ENCODE assay signal across 16 mouse cellular contexts in the genomic region with DNA sequence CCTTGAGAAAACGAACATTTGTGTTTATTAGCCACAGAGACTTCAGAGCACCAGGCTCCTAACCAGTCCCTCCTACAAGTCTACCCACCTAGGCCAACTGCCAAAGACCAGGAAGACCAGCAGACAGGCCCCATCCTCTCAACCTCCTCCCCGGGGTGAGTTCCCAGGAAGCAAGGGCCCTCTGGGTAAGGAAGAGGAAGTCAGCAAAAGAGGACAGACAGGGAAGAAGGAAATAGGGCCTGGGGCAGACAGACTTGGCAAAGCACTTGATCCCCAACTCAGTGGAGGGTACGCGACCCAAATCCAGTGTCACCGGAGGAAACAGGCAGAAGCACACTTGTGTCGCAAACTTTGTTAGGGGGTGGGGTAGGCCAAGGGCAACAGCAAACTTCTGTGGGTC. TPM values are rescaled to one million over a fixed set of nuclear protein-coding genes. Genes with fewer than 3 reads are reported as not detected.
A peak's percentile ranks its signal among the peaks of the same experiment; 100 is the strongest.
DNase-seq lines count a peak whose midpoint lies in the region; ATAC-seq and TF ChIP-seq lines count a peak whose summit lies in the region.
"Had no signal": no experiment of that assay in that cellular context is flagged by ENCODE, and none has a peak within 500 bp of the region (broad histone marks: within the 10 kb centered on the region; RNA-seq: fewer than 3 reads in every experiment).

No protein-coding gene starts in this region.

- WGBS in hindbrain, embryonic 12.5 days: 90% methylated on average over 6 of the region's 6 CpGs
- 90% methylated on average over 6 of the region's 6 CpGs for WGBS in midbrain, embryonic 13.5 days
- WGBS in intestine, embryonic 15.5 days: 90% methylated on average over 6 of the region's 6 CpGs
- 90% methylated on average over 6 of the region's 6 CpGs for WGBS in kidney, embryonic 16.5 days

- peak overlapping the region; percentile 73; the same call in 1 of the 2 replicates for H3K9ac ChIP-seq in hindbrain, embryonic 12.5 days
- H3K9ac ChIP-seq in midbrain, embryonic 13.5 days (replicated peaks): peak overlapping the region; percentile 88
- no peak overlapping the region for H3K9ac ChIP-seq in intestine, embryonic 15.5 days
- H3K9ac ChIP-seq in kidney, embryonic 16.5 days (replicated peaks; ENCODE audit: low read length): no peak overlapping the region
- H3K9ac ChIP-seq: liver, embryonic 15.5 days had no signal

- no peak for DNase-seq in retina, embryonic 14.5 days (ENCODE audit: low spot score)
- DNase-seq: adrenal gland, postnatal 36 days; cerebellum, adult 11-12 months; embryo, embryonic 11 days; heart, postnatal 4 days; kidney, postnatal 14 days; lung, postnatal 4 days had no signal

- no peak overlapping the region for H3K27ac ChIP-seq in brown adipose tissue, adult 24 weeks (replicated peaks; ENCODE audit: low read depth, low read length)
- peak overlapping the region; percentile 94; the same call in 1 of the 2 replicates for H3K27ac ChIP-seq in hindbrain, embryonic 12.5 days
- H3K27ac ChIP-seq in midbrain, embryonic 13.5 days: peak overlapping the region; percentile 93; the same call in 1 of the 2 replicates
- no peak overlapping the region for H3K27ac ChIP-seq in intestine, embryonic 15.5 days
- no peak overlapping the region for H3K27ac ChIP-seq in kidney, embryonic 16.5 days (ENCODE audit: low read length)
- H3K27ac ChIP-seq: liver, embryonic 15.5 days; stomach, postnatal 0 days had no signal

- no peaks in the 10 kb centered on the region for H3K9me3 ChIP-seq in E14TG2a.4 (ENCODE audit: low read length)
- H3K9me3 ChIP-seq in hindbrain, embryonic 12.5 days (replicated peaks): no peaks in the 10 kb centered on the region
- no peaks in the 10 kb centered on the region for H3K9me3 ChIP-seq in midbrain, embryonic 13.5 days
- H3K9me3 ChIP-seq in intestine, embryonic 15.5 days: no peaks in the 10 kb centered on the region
- no peaks in the 10 kb centered on the region for H3K9me3 ChIP-seq in kidney, embryonic 16.5 days (ENCODE audit: low read length)
- H3K9me3 ChIP-seq: liver, embryonic 15.5 days had no signal

- peaks cover 57% of the 10 kb centered on the region for H3K27me3 ChIP-seq in E14TG2a.4 (ENCODE audit: insufficient read depth, low read length)
- H3K27me3 ChIP-seq in hindbrain, embryonic 12.5 days: peaks cover 4% of the 10 kb centered on the region
- no peaks in the 10 kb centered on the region for H3K27me3 ChIP-seq in midbrain, embryonic 13.5 days
- H3K27me3 ChIP-seq in intestine, embryonic 15.5 days (replicated peaks): no peaks in the 10 kb centered on the region
- no peaks in the 10 kb centered on the region for H3K27me3 ChIP-seq in kidney, embryonic 16.5 days (ENCODE audit: insufficient read depth, low read length)

- peaks cover 35% of the 10 kb centered on the region for H3K36me3 ChIP-seq in E14TG2a.4 (ENCODE audit: insufficient read depth, low read length)
- 0 out of 2 replicates have a peak, but pooled peaks cover 6% of the 10 kb centered on the region for H3K36me3 ChIP-seq in hindbrain, embryonic 12.5 days
- peaks cover 4% of the 10 kb centered on the region; the same call in 1 of the 2 replicates for H3K36me3 ChIP-seq in midbrain, embryonic 13.5 days
- no peaks in the 10 kb centered on the region for H3K36me3 ChIP-seq in intestine, embryonic 15.5 days
- peaks cover 13% of the 10 kb centered on the region for H3K36me3 ChIP-seq in kidney, embryonic 16.5 days (ENCODE audit: insufficient read depth, low read length)

- no peak for TF ChIP-seq CTCF in E14TG2a.4 (conservative IDR thresholded peaks at IDR 0.05; ENCODE audit: low read length)

- peaks cover 72% of the 10 kb centered on the region for H3K4me1 ChIP-seq in E14TG2a.4 (replicated peaks; ENCODE audit: low read depth, low read length)
- peaks cover 14% of the 10 kb centered on the region for H3K4me1 ChIP-seq in brown adipose tissue, adult 24 weeks (ENCODE audit: control insufficient read depth, insufficient read depth, insufficient read length, low read length)
- H3K4me1 ChIP-seq in hindbrain, embryonic 12.5 days: peaks cover 83% of the 10 kb centered on the region
- H3K4me1 ChIP-seq in midbrain, embryonic 13.5 days (replicated peaks): peaks cover 93% of the 10 kb centered on the region
- H3K4me1 ChIP-seq in intestine, embryonic 15.5 days (replicated peaks): peaks cover 42% of the 10 kb centered on the region
- H3K4me1 ChIP-seq in kidney, embryonic 16.5 days (ENCODE audit: insufficient read depth, low read length): peaks cover 48% of the 10 kb centered on the region

- H3K4me2 ChIP-seq in hindbrain, embryonic 12.5 days (replicated peaks): peak overlapping the region; percentile 68
- peak overlapping the region; percentile 80 for H3K4me2 ChIP-seq in midbrain, embryonic 13.5 days (replicated peaks)
- H3K4me2 ChIP-seq in intestine, embryonic 15.5 days (replicated peaks): no peak overlapping the region
- H3K4me2 ChIP-seq in kidney, embryonic 16.5 days (replicated peaks; ENCODE audit: low read depth, low read length): no peak overlapping the region
- H3K4me2 ChIP-seq: liver, embryonic 15.5 days had no signal

- H3K4me3 ChIP-seq in E14TG2a.4 (replicated peaks; ENCODE audit: low read length): peak overlapping the region; percentile 75; the same call in 1 of the 2 replicates
- H3K4me3 ChIP-seq in brown adipose tissue, adult 24 weeks (ENCODE audit: insufficient read depth, low read depth, low read length): peak overlapping the region; percentile 5; the same call in 1 of the 2 replicates
- peak overlapping the region; percentile 49 for H3K4me3 ChIP-seq in hindbrain, embryonic 12.5 days
- peak overlapping the region; percentile 50 for H3K4me3 ChIP-seq in midbrain, embryonic 13.5 days (replicated peaks)
- no peak overlapping the region for H3K4me3 ChIP-seq in intestine, embryonic 15.5 days (replicated peaks)
- no peak overlapping the region for H3K4me3 ChIP-seq in kidney, embryonic 16.5 days (ENCODE audit: low read length)
- H3K4me3 ChIP-seq: liver, embryonic 15.5 days; myocyte had no signal

- no peak for ATAC-seq in hindbrain, embryonic 12.5 days (ENCODE audit: low FRiP score)
- no peak for ATAC-seq in midbrain, embryonic 13.5 days
- no peak for ATAC-seq in intestine, embryonic 15.5 days
- ATAC-seq in kidney, embryonic 16.5 days (ENCODE audit: low FRiP score, low TSS enrichment): no peak

RNA-seq across cellular contexts. Expression of a gene that starts 10.6 kb away (rescaled TPM):
- 1.7 and 2.6 TPM in 2 replicates for polyA plus RNA-seq in brown adipose tissue, adult 24 weeks (2012; ENCODE audit: insufficient read depth, insufficient read length, missing spikeins)
- polyA plus RNA-seq in hindbrain, embryonic 12.5 days (2016; fragmentation: Nextera tagmentation; extraction: Ambion mirVana): 78.6 and 86.0 TPM in 2 replicates
- polyA plus RNA-seq in midbrain, embryonic 13.5 days (2015; fragmentation: Nextera tagmentation; extraction: Ambion mirVana): 97.0 and 97.3 TPM in 2 replicates
- 22.5 and 23.7 TPM in 2 replicates for polyA plus RNA-seq in intestine, embryonic 15.5 days (2015; fragmentation: Nextera tagmentation; extraction: Ambion mirVana)
- 32.1 and 34.9 TPM in 2 replicates for polyA plus RNA-seq in kidney, embryonic 16.5 days (2015; fragmentation: Nextera tagmentation; extraction: Ambion mirVana)

RNA-seq across cellular contexts. Expression of a gene that starts 26.9 kb away (rescaled TPM):
- 0.42 TPM in 1 of 2 replicates, not detected in the other for polyA plus RNA-seq in brown adipose tissue, adult 24 weeks (2012; ENCODE audit: insufficient read depth, insufficient read length, missing spikeins)
- polyA plus RNA-seq in hindbrain, embryonic 12.5 days (2016; fragmentation: Nextera tagmentation; extraction: Ambion mirVana): 1.5 TPM in 2 replicates
- 0.55 and 0.99 TPM in 2 replicates for polyA plus RNA-seq in midbrain, embryonic 13.5 days (2015; fragmentation: Nextera tagmentation; extraction: Ambion mirVana)
- polyA plus RNA-seq in intestine, embryonic 15.5 days (2015; fragmentation: Nextera tagmentation; extraction: Ambion mirVana): 3.9 and 5.4 TPM in 2 replicates
- 25.2 and 28.2 TPM in 2 replicates for polyA plus RNA-seq in kidney, embryonic 16.5 days (2015; fragmentation: Nextera tagmentation; extraction: Ambion mirVana)

RNA-seq across cellular contexts. Expression of a gene that starts 58.4 kb away (rescaled TPM):
- 0.96 TPM in 1 of 2 replicates, not detected in the other for polyA plus RNA-seq in brown adipose tissue, adult 24 weeks (2012; ENCODE audit: insufficient read depth, insufficient read length, missing spikeins)
- polyA plus RNA-seq in hindbrain, embryonic 12.5 days (2016; fragmentation: Nextera tagmentation; extraction: Ambion mirVana): 0.14 and 0.20 TPM in 2 replicates
- polyA plus RNA-seq in midbrain, embryonic 13.5 days (2015; fragmentation: Nextera tagmentation; extraction: Ambion mirVana): 0.10 and 0.11 TPM in 2 replicates
- polyA plus RNA-seq in intestine, embryonic 15.5 days (2015; fragmentation: Nextera tagmentation; extraction: Ambion mirVana): 0.63 and 1.1 TPM in 2 replicates
- polyA plus RNA-seq in kidney, embryonic 16.5 days (2015; fragmentation: Nextera tagmentation; extraction: Ambion mirVana): 2.8 and 3.0 TPM in 2 replicates
- polyA plus RNA-seq: liver, embryonic 15.5 days had no signal

Comparison
In these comparisons a context has a peak if more than half of its experiments do, and no peak if none do; other contexts are left out.
1. H3K4me3 ChIP-seq: peak in E14TG2a.4 (single experiment), brown adipose tissue, adult 24 weeks (single experiment), hindbrain, embryonic 12.5 days (single experiment) and midbrain, embryonic 13.5 days (single experiment); none in intestine, embryonic 15.5 days (single experiment) and kidney, embryonic 16.5 days (single experiment).
2. H3K27ac ChIP-seq: peak in hindbrain, embryonic 12.5 days (single experiment) and midbrain, embryonic 13.5 days (single experiment); none in brown adipose tissue, adult 24 weeks (single experiment), intestine, embryonic 15.5 days (single experiment) and kidney, embryonic 16.5 days (single experiment).
3. H3K4me2 ChIP-seq: peak in hindbrain, embryonic 12.5 days (single experiment) and midbrain, embryonic 13.5 days (single experiment); none in intestine, embryonic 15.5 days (single experiment) and kidney, embryonic 16.5 days (single experiment).
4. H3K9ac ChIP-seq: peak in hindbrain, embryonic 12.5 days (single experiment) and midbrain, embryonic 13.5 days (single experiment); none in intestine, embryonic 15.5 days (single experiment) and kidney, embryonic 16.5 days (single experiment).